Mouse (Mus musculus) cerebellum, postnatal 10 days (tissue): ENCODE results near the gene Defb9.
"Not testable (repeated sequence)": the region's sequence is repeated elsewhere in the genome, so short reads cannot be mapped to it uniquely, and the experiment has no call there.

Source experiments
- DNase-seq, 2 experiments: peaks; one replicate each; pipeline ENCODE4 v3.0.0; 2021; ENCODE audit warnings: mixed read lengths in 2 of 2

Gene Defb9

GRCm38 (mm10) chr8:21885321-21885720, at the start of gene Defb9:
Defb9 (minus strand) TSS chr8:21885421.
- not testable (repeated sequence) for DNase-seq

DNA sequence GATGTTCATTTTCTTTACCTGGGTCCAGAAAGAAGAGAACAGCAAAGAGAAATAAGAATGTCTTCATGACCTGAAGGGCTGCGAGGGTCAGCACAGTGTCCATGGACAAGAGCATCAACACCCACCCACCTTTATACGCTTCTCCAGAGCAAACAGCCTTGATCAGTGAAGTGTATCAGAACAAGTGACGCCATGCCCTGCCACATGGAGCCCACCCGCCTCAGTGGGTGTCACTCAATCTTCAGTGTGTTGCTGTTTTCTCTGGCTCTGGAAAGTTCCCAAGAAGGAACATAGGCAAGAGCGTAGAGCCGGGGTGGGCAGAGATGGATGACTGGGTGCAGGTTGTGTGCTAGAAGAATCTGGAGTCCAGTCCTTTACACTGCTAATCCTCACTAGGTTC, 47.4 kb upstream of the Defb9 start, which contains the start of gene Defb15:
Gene Defb15 (minus strand): TSS at position 101 of the 400 bp plus-strand sequence.
- DNase-seq, result no peak

DNA sequence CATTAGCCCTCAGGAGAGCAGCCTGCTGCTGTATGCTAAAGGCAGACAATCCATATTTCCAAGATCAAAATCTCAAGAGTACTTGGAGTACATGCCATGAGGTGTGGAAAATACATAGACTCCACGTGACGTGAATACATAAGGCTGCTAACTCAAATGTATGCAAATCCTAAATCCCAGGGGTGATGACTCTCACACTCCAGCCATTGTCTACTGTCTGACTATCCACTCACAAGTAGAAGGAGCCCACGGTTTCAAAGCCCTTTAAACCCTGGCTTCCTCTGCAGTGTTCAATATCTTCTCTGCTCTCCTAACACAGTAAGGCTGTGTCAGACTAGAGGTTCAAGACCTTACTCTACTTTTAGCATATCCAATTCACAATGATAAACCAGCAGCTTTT, 45.5 kb upstream of the Defb9 start:
- DNase-seq, result not testable (repeated sequence)

DNA sequence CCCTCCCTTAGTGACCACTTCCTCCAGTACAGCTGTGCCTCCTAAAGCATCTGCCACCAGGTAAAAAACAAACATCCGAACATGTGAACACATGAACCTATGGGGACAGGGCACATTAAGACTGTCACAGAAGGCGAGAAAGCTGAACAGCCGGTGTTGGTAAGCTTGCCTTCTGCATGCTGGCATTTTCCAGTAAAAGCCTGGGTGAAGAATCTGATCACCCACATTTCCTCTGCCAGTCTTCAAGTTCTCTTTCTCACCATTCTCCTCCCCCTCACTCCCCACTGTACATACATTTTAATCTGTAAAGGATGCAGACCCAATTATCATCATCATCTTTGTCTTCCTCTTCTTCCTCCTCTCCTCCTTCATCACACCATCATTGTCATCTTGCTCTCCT, 30.4 kb upstream of the Defb9 start:
- no peak for DNase-seq

DNA sequence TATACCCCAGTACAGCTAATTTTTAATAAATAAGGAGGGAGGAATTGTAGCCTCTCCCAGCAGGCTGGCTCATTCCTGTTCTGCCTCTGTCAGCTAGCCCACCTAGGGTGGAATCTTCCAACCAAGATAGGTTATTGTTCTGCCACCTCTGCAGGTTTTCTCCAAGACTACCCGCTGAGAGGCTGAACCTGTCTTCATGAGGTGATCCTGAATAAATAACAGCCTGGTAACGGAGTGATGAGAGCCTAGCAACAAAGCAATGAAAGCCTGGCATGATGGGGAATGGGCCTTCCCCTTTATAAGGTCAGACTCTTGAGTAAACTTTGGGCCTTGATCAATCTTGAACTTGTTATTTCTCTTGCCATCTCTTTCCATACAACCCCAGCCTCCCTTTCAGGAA, 27.3 kb upstream of the Defb9 start:
- DNase-seq, result no peak

DNA sequence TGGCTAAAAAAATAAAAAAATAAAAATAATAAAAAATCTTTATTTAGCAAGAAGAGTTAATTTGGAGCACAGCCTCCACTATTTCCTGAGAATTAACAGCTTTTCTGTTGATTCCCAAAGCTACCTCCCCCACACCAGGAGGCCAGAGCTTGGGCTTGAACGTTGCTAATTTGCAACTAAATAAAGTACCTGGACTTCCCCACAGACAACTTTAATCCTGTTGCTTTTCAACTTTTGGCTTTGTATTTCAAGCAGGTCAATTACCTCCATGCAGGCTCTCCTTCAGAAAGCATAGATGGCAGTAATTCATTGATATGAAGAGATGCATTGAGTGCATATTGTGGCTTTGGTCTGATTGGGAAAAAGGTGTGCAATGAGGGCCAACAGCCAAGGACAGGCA, 26.7 kb upstream of the Defb9 start:
- no peak for DNase-seq

GRCm38 (mm10) chr8:21906290-21906689, 21.1 kb upstream of the Defb9 start, which contains the start of gene Defb11:
Defb11 (minus strand) TSS chr8:21906412.
- DNase-seq, result not testable (repeated sequence)

- DNase-seq, result not testable (repeated sequence)
Observed at GRCm38 (mm10) chr8:21858586-21858985, 26.6 kb downstream of the Defb9 start, which contains the start of gene Defb10. Defb10 (plus strand) TSS chr8:21858901.
